Mouse (Mus musculus): ENCODE results near the gene Dnmt1. TPM values are rescaled to one million over a fixed set of nuclear protein-coding genes. Genes with fewer than 3 reads are reported as not detected.

Dnmt1 gene
- total and polyA plus RNA-seq, 2 experiments from 2014 or later = 42.1 to 94.6 TPM

DNA sequence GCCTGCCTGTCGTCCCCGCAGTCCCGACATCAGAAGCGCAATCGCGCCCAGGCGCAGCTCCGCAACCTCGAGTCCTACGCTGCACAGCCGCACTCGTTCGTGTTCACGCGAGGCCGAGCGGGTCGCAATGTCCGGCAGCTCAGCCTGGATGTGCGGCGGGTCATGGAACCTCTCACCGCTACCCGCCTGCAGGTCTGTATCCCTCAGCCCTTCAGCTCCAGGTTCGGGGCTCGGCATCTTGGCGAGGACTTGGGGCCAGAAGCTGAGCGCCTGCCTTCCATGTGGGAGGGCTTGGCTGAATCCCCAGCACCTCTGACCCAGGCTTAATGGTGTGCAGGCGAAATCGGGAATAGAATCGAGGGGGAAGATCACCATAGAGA lies 71.3 kb downstream of the Dnmt1 start:
- peak overlapping the region; percentile 84 for H3K9ac ChIP-seq (replicated peaks; ENCODE audit: low read length, poor library complexity, severe bottlenecking)
- no peaks in the 10 kb centered on the region for H3K9me3 ChIP-seq (ENCODE audit: low read length)
- peak overlapping the region; percentile 86 for H3K27ac ChIP-seq (ENCODE audit: low read depth, low read length)
- TF ChIP-seq CTCF (IDR thresholded peaks at IDR 0.05) = no peak
- peaks cover 28% of the 10 kb centered on the region for H3K36me3 ChIP-seq (ENCODE audit: insufficient read depth, low read length)
- H3K27me3 ChIP-seq (ENCODE audit: insufficient read depth, low read length) = no peaks in the 10 kb centered on the region
- peaks cover 3% of the 10 kb centered on the region; the same call in 1 of the 2 replicates for H3K4me1 ChIP-seq (ENCODE audit: insufficient read depth, low read length)
- ATAC-seq (ENCODE audit: low FRiP score) = peak; percentile 64
- H3K4me3 ChIP-seq (ENCODE audit: low read depth, low read length) = peak overlapping the region; percentile 88
- peak overlapping the region; percentile 82 for H3K4me2 ChIP-seq (ENCODE audit: low read depth, low read length, poor library complexity, severe bottlenecking)
- no peak for DNase-seq (ENCODE audit: low spot score)
- under 1% methylated on average over 30 of the region's 30 CpGs for WGBS

DNA sequence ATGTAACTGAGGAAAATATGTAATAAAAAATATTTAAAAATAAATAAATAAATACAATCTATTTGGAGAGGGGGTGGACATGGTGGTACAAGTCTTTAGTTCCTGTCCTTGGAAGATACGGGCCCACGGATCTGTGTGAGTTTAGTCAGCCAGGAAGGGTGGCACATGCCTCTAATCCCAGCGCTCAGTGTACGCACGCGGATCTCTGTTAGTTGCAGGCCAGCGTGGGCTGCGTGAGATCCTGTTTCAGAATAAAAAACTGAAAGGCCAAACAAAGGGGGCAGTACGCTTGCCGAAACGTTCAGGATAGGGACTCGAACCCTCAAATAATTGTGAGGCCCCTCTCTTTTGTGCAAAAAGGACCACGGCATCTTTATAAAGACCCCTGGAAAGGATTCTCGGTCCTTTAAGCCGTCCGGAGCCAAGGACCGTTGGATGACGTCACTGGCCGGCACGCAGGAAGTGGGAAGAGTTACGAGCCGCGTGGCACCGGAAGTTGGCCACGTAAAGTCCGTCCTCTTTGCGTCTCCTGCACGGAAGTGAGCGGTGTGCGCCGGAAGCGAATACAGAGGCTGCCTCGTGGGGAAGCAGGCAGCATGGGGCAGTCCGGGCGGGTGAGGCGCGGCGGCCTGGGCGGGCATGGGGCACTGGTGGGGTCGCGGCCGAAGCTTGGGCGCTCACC lies 71.8 kb downstream of the Dnmt1 start, which contains the start of gene Ppan:
Gene Ppan, plus strand, starts transcription at position 472 of the 682 bp plus-strand sequence.
- H3K27me3 ChIP-seq (ENCODE audit: insufficient read depth, low read length) = no peaks in the 10 kb centered on the region
- H3K9ac ChIP-seq (replicated peaks; ENCODE audit: low read length, poor library complexity, severe bottlenecking) = peak within 1 kb of the TSS; percentile 84
- peak; percentile 94 for ATAC-seq (ENCODE audit: low FRiP score)
- H3K27ac ChIP-seq (ENCODE audit: low read depth, low read length) = peak within 1 kb of the TSS; percentile 86
- peak within 1 kb of the TSS; percentile 82 for H3K4me2 ChIP-seq (ENCODE audit: low read depth, low read length, poor library complexity, severe bottlenecking)
- peak; percentile 97 for DNase-seq (ENCODE audit: low spot score)
- peak; percentile 33 for TF ChIP-seq CTCF (IDR thresholded peaks at IDR 0.05)
- H3K9me3 ChIP-seq (ENCODE audit: low read length) = no peaks in the 10 kb centered on the region
- H3K4me1 ChIP-seq (ENCODE audit: insufficient read depth, low read length) = peaks cover 3% of the 10 kb centered on the region; the same call in 1 of the 2 replicates
- H3K4me3 ChIP-seq (ENCODE audit: low read depth, low read length) = peak within 1 kb of the TSS; percentile 88
- WGBS = under 1% methylated on average over 42 of the region's 43 CpGs
- H3K36me3 ChIP-seq (ENCODE audit: insufficient read depth, low read length) = peaks cover 23% of the 10 kb centered on the region

DNA sequence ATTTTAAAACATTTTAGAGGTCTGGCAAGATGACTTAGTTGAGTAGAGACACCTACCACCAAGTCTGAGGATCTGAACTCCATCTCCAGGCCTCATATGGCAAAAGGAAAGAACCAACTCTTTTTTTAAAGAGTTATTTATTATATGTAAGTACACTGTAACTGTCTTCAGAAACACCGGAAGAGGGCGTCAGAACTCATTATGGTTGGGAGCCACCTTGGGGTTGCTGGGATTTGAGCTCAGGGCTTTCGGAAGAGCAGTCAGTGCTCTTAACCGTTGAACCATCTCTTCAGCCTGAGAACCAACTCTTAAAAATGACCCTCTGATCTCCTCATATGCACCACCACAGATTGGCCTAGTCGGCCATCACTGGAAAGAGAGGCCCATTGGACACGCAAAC lies 72.5 kb downstream of the Dnmt1 start:
- Histone ChIP-seq H3K9ac (replicated peaks; ENCODE audit: low read length, poor library complexity, severe bottlenecking) (no peak overlapping the region), H3K27me3 (ENCODE audit: insufficient read depth, low read length) (no peaks in the 10 kb centered on the region), H3K4me1 (ENCODE audit: insufficient read depth, low read length) (peaks cover 3% of the 10 kb centered on the region; the same call in 1 of the 2 replicates), H3K27ac (ENCODE audit: low read depth, low read length) (peak overlapping the region; percentile 86), H3K4me2 (ENCODE audit: low read depth, low read length, poor library complexity, severe bottlenecking) (no peak overlapping the region), H3K36me3 (ENCODE audit: insufficient read depth, low read length) (peaks cover 21% of the 10 kb centered on the region), H3K4me3 (ENCODE audit: low read depth, low read length) (no peak overlapping the region), H3K9me3 (ENCODE audit: low read length) (no peaks in the 10 kb centered on the region)
- DNase-seq (ENCODE audit: low spot score) (no peak), ATAC-seq (ENCODE audit: low FRiP score) (no peak)
- TF ChIP-seq CTCF (IDR thresholded peaks at IDR 0.05) = peak; percentile 8; the same call in 1 of the 2 replicates
- WGBS = 90% methylated on average over 6 of the region's 6 CpGs

DNA sequence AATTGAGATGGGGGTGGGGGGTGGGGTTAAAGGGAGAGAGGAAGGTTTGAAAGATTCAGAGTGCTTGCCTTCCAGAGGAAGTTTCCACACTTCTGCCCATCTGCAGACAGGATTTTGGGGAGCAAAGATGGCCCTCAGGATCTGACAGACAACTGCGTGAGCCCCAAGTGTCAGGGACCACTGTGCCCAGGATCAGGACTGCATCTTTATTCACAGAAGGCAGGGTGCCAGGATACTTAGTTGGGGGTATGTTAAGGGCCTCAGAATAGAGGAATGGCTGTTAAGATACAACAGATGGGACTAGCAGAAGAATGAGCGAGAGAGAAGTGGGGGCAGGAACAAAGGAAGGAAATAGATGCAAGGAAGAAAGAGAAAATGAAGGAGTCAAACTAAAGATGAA lies 73.1 kb downstream of the Dnmt1 start:
- H3K4me3 ChIP-seq (ENCODE audit: low read depth, low read length) = no peak overlapping the region
- ATAC-seq (ENCODE audit: low FRiP score) = no peak
- H3K9me3 ChIP-seq (ENCODE audit: low read length) = no peaks in the 10 kb centered on the region
- no peak overlapping the region for H3K9ac ChIP-seq (replicated peaks; ENCODE audit: low read length, poor library complexity, severe bottlenecking)
- no peak overlapping the region for H3K27ac ChIP-seq (ENCODE audit: low read depth, low read length)
- H3K27me3 ChIP-seq (ENCODE audit: insufficient read depth, low read length) = no peaks in the 10 kb centered on the region
- peaks cover 15% of the 10 kb centered on the region for H3K36me3 ChIP-seq (ENCODE audit: insufficient read depth, low read length)
- no peak for TF ChIP-seq CTCF (IDR thresholded peaks at IDR 0.05)
- DNase-seq (ENCODE audit: low spot score) = no peak
- peaks cover 3% of the 10 kb centered on the region; the same call in 1 of the 2 replicates for H3K4me1 ChIP-seq (ENCODE audit: insufficient read depth, low read length)
- no peak overlapping the region for H3K4me2 ChIP-seq (ENCODE audit: low read depth, low read length, poor library complexity, severe bottlenecking)
- 95% methylated on average over 2 of the region's 2 CpGs for WGBS

DNA sequence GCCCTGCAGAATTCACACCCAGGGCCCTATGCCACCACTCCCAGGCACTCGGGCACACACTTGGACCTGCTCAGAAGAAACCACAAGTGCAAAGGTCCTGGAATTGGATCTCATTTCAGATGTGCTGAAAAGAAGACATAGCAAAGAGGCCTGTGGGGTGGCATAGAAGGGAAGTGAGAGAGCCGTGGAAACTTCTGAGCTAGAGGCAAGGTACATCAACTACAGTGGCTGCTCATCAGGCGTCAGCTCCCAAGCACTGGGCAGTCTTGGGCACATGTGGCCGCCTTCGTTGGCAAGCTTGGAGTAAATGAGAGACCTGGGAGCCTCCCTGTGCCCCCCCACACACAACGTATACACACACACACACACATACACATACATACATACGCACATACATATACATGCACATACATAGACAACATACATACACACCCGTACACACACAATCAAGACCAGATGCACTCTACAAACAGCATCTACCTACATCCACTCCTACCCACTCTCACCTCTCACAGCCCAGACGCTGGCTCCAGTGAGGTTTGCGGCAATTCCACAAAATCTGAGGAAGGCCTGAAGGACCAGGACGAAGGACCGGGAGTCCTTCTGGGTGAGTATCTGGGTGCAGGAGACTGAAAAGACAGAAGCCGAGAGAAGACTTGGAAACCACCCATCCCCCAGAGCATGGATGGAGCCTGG lies 80.4 kb downstream of the Dnmt1 start, which contains the start of gene Angptl6:
Gene Angptl6, minus strand, starts transcription at position 631 of the 696 bp plus-strand sequence.
- Histone ChIP-seq H3K9me3 (ENCODE audit: low read length) (no peaks in the 10 kb centered on the region), H3K27ac (ENCODE audit: low read depth, low read length) (peak within 1 kb of the TSS; percentile 90), H3K9ac (replicated peaks; ENCODE audit: low read length, poor library complexity, severe bottlenecking) (peak within 1 kb of the TSS; percentile 67), H3K4me1 (ENCODE audit: insufficient read depth, low read length) (no peaks in the 10 kb centered on the region), H3K27me3 (ENCODE audit: insufficient read depth, low read length) (no peaks in the 10 kb centered on the region), H3K4me3 (ENCODE audit: low read depth, low read length) (peak within 1 kb of the TSS; percentile 37), H3K36me3 (ENCODE audit: insufficient read depth, low read length) (no peaks in the 10 kb centered on the region), H3K4me2 (ENCODE audit: low read depth, low read length, poor library complexity, severe bottlenecking) (peak within 1 kb of the TSS; percentile 71)
- 91% methylated on average over 13 of the region's 13 CpGs for WGBS
- TF ChIP-seq CTCF (IDR thresholded peaks at IDR 0.05) = no peak
- no peak for DNase-seq (ENCODE audit: low spot score)
- no peak for ATAC-seq (ENCODE audit: low FRiP score)

DNA sequence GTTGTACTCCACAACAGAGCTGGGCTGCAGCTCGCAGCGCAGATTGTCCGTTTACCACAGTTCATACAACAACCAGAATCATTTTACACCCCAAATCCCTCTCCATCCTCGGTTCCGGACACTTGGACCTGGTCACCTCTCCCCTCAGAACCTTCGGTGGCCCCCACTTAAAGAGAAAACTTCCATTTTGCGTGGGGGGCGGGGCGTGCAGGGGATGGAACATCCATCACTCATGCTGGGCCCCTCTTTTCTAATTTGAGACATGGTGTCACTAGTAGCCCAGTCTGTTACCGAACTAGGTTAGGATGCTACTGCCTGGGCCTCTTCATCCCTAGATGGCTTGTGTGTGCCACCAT lies 81.0 kb downstream of the Dnmt1 start:
- H3K9ac ChIP-seq (replicated peaks; ENCODE audit: low read length, poor library complexity, severe bottlenecking) = peak overlapping the region; percentile 67
- H3K36me3 ChIP-seq (ENCODE audit: insufficient read depth, low read length) = no peaks in the 10 kb centered on the region
- no peaks in the 10 kb centered on the region for H3K27me3 ChIP-seq (ENCODE audit: insufficient read depth, low read length)
- peak; percentile 12; the same call in 1 of the 2 replicates for ATAC-seq (ENCODE audit: low FRiP score)
- no peaks in the 10 kb centered on the region for H3K9me3 ChIP-seq (ENCODE audit: low read length)
- peak overlapping the region; percentile 71 for H3K4me2 ChIP-seq (ENCODE audit: low read depth, low read length, poor library complexity, severe bottlenecking)
- H3K27ac ChIP-seq (ENCODE audit: low read depth, low read length) = peak overlapping the region; percentile 90
- H3K4me3 ChIP-seq (ENCODE audit: low read depth, low read length) = peak overlapping the region; percentile 37
- WGBS = 17% methylated on average over 10 of the region's 10 CpGs
- TF ChIP-seq CTCF (IDR thresholded peaks at IDR 0.05) = no peak
- DNase-seq (ENCODE audit: low spot score) = no peak
- H3K4me1 ChIP-seq (ENCODE audit: insufficient read depth, low read length) = no peaks in the 10 kb centered on the region

All from midbrain, postnatal 0 days (tissue).